Mouse (Mus musculus) left cerebral cortex, postnatal 10 days (tissue): ENCODE data around the gene Ces3b. TPM values are rescaled to one million over a fixed set of nuclear protein-coding genes. Genes with fewer than 3 reads are reported as not detected.
"Not testable (repeated sequence)": the region's sequence is repeated elsewhere in the genome, so short reads cannot be mapped to it uniquely, and the experiment has no call there.

Experiments
- DNase-seq, 2 experiments: peaks; one replicate each; pipeline ENCODE4 v3.0.0; 2021 to 2022; ENCODE audit warnings: low spot score in 2 of 2, mixed read lengths in 1 of 2; ENCODE audit errors: extremely low spot score in 1 of 2
- intact Hi-C: fragments of 180-260 bp; cut with DNase I; formaldehyde crosslinking; loops from one replicate; pipeline ENCODE4 v1.15.1; 2025
- total RNA-seq, 2 experiments: library from RNA; stranded (reverse); gene quantifications; 2 replicates each; pipeline ENCODE4 v1.2.3; 2021

The Ces3b gene
- not detected for total RNA-seq

DNA sequence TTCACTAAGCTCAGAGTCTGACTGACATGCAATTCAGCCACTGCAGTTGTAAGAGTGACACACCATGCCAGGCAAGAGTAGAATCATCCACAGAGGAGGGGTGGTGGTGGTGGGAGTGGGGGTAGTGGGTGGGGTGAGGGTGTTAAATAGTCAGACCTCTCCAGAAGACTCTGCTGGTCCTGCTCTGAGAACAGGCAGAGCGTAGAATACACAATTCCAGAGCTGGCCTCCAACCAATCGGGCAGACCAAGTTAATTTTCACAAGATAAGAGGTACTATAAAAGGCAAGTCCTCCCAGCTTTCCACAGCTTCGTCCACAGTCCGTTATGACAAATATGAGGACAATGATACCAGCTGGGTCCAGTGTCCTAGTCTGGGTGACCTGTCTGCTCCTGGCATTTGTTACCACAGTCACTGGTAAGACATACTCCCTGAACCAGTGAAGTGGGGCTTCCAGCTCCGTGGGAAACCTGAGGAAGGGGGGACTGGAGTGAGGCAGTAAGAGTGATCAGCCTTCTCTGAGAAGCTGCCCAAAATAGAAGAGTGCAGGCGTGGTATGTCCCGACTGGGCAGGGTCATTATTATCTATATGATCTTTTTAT is at the start of gene Ces3b:
Gene Ces3b, plus strand, starts transcription at position 305 of the 602 bp plus-strand sequence.
- intact Hi-C loops, result no loop called here
- no peak for DNase-seq

- intact Hi-C loops, result no loop called here
- no peak for DNase-seq
Measured at GRCm38 (mm10) chr8:105043510-105043909, 40.0 kb upstream of the Ces3b start.

DNA sequence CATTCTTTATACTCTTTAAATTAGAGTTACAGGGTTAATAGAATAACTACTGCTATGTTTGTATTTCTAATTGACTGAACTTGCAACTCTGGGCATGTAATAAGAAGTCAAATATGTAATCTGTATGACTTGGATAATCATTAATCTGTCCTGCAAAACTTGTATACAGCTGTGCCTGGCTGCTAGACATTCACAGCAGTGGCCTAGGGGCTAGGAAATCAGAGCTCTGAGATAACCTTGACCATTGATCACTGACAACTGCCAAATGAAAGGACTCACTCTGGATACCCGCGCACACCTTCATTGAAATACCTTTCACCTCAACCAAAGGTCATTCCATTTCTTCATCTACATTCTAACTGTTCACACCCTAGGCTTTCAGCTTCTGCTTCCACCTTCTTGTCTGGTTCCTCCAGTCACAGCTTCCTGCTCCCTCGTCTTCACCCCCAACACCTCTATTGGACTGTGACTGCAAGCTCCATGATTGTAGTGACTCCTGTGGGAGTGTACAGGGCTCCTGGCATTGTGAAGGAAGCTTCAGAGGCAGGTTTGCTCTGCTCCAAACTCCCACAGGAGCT is 37.6 kb upstream of the Ces3b start:
- DNase-seq, result no peak
- intact Hi-C loops, result no loop called here

DNA sequence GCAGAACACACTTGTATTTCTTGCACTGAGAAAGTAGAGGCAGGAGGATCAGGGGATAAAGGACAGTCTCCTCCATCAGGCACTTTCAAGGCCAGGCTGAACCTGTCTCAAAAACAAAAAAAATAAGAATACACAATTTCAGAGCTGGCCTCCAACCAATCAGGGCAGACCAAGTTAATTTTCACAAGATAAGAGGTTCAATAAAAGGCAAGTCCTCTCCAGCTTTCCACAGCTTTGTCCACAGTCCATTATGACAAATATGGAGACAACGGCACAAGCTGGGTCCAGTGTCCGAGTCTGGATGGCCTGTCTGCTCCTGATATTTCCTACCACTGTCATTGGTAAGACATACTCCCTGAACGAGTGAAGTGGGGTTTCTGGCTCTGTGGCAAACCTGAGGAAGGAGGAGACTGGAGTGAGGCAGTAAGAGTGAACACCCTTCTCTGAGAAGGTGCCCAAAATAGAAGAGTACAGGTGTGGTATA is 35.1 kb upstream of the Ces3b start, which contains the start of gene Ces3a:
Gene Ces3a, plus strand, starts transcription at position 231 of the 484 bp plus-strand sequence.
- intact Hi-C loops, result no loop called here
- DNase-seq, result no peak

GRCm38 (mm10) chr8:105056211-105056610 is 27.3 kb upstream of the Ces3b start:
- intact Hi-C loops, result no loop called here
- DNase-seq, result no peak

DNA sequence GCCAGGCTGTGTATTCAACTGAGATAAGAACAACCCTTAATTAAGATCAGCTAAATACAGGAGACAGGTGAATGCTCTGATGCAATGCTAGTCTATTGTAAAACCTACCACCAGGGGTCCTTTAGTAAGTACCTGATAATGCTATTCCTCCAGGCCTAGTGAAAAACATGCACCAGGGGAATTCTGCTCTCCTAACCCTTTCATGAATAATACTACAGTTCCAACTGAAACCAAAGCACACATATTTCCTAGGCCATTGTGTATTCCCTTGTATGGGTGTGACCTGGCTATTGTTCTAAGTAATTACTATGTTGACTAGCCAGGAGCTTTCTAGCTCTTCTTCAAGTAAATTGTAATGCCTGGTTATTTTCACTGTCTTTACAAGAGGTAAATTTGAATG is 23.5 kb upstream of the Ces3b start:
- intact Hi-C loops, result no loop called here
- no peak for DNase-seq

- intact Hi-C loops, result no loop called here
- DNase-seq, result peak in 1 of 2 experiments; percentile 26
Measured at GRCm38 (mm10) chr8:105066761-105067160, 16.8 kb upstream of the Ces3b start.

DNA sequence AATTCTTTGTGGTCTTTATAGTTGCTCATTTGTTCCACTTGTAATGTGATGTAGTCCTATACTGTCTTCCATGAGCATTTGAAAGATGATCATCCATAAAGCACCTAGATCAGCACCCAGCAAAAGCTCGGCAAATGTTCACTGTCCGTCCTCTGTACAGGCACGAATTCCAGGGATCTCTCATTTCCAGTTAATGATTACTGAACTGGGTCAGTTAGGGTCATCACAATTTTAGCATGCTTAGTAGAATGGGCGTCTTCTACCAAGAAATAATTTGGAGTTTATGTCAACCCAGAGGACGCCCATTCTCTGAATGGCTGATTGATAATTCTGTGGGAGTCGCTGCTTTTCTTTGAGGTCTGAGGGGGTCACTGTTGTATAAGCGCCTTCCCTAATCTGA is 15.6 kb upstream of the Ces3b start:
- intact Hi-C loops, DNase-seq: not testable (repeated sequence)

GRCm38 (mm10) chr8:105068971-105069370 is 14.6 kb upstream of the Ces3b start:
- no peak for DNase-seq
- intact Hi-C loops, result no loop called here

- intact Hi-C loops, result no loop called here
- no peak for DNase-seq
Measured at GRCm38 (mm10) chr8:105076601-105077000, 7.0 kb upstream of the Ces3b start.

- DNase-seq, result no peak
- intact Hi-C loops, result no loop called here
Measured at GRCm38 (mm10) chr8:105077071-105077470, 6.5 kb upstream of the Ces3b start.

- no peak for DNase-seq
- intact Hi-C loops, result no loop called here
Measured at GRCm38 (mm10) chr8:105078591-105078990, 5.0 kb upstream of the Ces3b start.

- DNase-seq, result no peak
- intact Hi-C loops, result no loop called here
Measured at GRCm38 (mm10) chr8:105080814-105081336, 2.7 kb upstream of the Ces3b start.

- DNase-seq, intact Hi-C loops: not testable (repeated sequence)
Measured at GRCm38 (mm10) chr8:105088166-105088565, 4.6 kb downstream of the Ces3b start.

GRCm38 (mm10) chr8:105088581-105088980 is 5.0 kb downstream of the Ces3b start:
- no peak for DNase-seq
- intact Hi-C loops, result no loop called here

DNA sequence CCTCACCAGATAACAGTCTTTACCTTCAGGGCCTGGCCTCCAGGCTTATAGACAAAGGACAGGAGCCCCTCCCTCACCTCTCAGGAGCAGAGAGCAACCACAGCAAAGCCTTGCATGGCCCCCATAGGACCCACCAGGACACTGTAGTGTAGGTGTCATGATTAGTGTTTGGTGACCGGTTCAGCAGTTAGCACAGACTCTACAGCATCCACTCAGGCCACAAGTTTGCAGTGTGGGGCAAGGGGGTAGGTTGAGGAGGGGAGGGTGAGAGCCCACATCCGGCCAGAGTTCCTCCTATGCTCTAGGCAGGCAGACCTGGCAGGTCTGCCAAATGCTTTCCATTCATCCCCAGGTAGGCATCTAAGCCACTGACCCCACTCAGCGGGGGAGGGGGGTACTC is 10.4 kb downstream of the Ces3b start:
- intact Hi-C loops, result no loop called here
- no peak for DNase-seq

GRCm38 (mm10) chr8:105102101-105102785 is 18.7 kb downstream of the Ces3b start:
- DNase-seq, intact Hi-C loops: not testable (repeated sequence)

- DNase-seq, intact Hi-C loops: not testable (repeated sequence)
Measured at GRCm38 (mm10) chr8:105103701-105104100, 20.1 kb downstream of the Ces3b start.

DNA sequence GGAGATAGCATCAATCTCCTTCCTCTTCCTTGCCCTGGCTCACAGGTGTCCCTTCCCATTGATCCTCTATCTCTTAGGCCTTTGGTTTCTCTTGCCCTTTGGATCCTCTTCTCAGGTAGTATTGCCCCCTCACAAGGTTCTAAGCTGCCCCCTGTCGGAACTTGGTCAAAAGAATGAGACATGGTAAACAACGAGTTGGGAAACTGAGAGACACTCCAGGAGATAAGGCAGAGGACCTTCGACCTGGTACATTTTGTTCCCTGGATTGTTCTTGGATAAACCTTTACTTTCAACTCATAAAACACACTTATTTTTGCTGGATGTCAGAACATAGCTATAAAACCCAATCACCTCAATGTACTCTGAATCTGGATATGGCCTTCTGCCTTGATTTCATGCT is 20.7 kb downstream of the Ces3b start:
- intact Hi-C loops, result no loop called here
- DNase-seq, result no peak

DNA sequence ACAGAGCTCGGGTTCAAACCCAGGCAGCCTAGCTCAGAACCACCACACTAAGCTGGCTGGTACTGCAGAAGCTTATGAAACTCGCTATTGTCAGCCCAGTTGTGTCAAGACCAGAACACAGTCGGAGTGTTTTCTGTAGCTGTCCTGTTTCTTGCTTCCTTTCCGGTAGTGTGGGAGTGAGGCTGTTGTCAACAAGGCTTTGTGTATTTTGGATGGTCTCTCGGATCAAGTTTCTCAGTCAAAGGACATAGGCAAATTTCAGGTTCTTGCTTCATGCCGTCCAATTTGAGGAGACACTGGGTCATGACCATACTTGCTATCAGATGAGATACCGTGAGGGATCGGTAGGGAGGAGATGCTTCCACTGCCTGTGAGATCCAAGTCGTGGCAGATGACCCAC is 46.3 kb downstream of the Ces3b start:
- intact Hi-C loops, result no loop called here
- DNase-seq, result no peak
